Mouse (Mus musculus) bone marrow macrophage, adult 2 months (primary cell): ENCODE results near the gene Sh3gl1.

Experiments
- CTCF ChIP-seq: IDR thresholded peaks from 2 replicates; pipeline ENCODE4 v1.5.1; 2012; ENCODE audit warnings: low read depth, mild to moderate bottlenecking, low read length, moderate library complexity
- POLR2A ChIP-seq: IDR thresholded peaks from 2 replicates; pipeline ENCODE4 v1.6.1; 2012; ENCODE audit warnings: mild to moderate bottlenecking, low read depth, low read length, borderline replicate concordance

GRCm38 (mm10) chr17:56032831-56033230 lies 3.6 kb downstream of the Sh3gl1 start:
- TF ChIP-seq CTCF (no peak), POLR2A (no peak)
